Mouse (Mus musculus): ENCODE measurements around the gene 6030458C11Rik.

6030458C11Rik gene

GRCm38 (mm10) chr15:12824197-12824952, at the start of gene 6030458C11Rik, which contains the start of gene Drosha:
TSS of gene 6030458C11Rik (minus strand) at chr15:12824649.
TSS of gene Drosha (plus strand) at chr15:12824815.
- peak; percentile 100 for DNase-seq (ENCODE audit: low spot score)

- DNase-seq (ENCODE audit: low spot score), result no peak
Measured at GRCm38 (mm10) chr15:12867269-12867668, 42.8 kb upstream of the 6030458C11Rik start.

GRCm38 (mm10) chr15:12865595-12866314, 41.3 kb upstream of the 6030458C11Rik start:
- DNase-seq (ENCODE audit: low spot score), result no peak

DNA sequence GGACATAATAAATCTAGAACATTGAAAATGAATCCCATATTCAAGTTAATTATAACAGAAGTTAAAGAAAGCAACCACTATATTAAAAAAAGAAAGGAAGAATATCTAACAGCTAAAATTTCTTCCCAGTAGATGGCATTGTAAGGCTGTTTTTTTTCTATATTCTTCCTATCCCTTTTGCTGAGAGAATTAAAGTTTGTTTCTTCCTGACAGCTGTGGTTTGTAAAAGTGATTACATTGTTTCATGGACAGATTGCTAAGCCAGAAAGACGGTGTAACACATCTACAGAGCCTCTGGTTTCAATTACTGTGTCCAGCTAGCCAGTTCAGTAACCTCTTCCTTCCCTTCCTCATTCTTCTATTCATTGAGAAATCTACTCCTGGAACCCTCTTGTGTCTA, 39.2 kb upstream of the 6030458C11Rik start:
- no peak for DNase-seq (ENCODE audit: low spot score)

GRCm38 (mm10) chr15:12862061-12862460, 37.6 kb upstream of the 6030458C11Rik start:
- no peak for DNase-seq (ENCODE audit: low spot score)

- DNase-seq (ENCODE audit: low spot score), result no peak
Measured at GRCm38 (mm10) chr15:12858645-12859044, 34.2 kb upstream of the 6030458C11Rik start.

DNA sequence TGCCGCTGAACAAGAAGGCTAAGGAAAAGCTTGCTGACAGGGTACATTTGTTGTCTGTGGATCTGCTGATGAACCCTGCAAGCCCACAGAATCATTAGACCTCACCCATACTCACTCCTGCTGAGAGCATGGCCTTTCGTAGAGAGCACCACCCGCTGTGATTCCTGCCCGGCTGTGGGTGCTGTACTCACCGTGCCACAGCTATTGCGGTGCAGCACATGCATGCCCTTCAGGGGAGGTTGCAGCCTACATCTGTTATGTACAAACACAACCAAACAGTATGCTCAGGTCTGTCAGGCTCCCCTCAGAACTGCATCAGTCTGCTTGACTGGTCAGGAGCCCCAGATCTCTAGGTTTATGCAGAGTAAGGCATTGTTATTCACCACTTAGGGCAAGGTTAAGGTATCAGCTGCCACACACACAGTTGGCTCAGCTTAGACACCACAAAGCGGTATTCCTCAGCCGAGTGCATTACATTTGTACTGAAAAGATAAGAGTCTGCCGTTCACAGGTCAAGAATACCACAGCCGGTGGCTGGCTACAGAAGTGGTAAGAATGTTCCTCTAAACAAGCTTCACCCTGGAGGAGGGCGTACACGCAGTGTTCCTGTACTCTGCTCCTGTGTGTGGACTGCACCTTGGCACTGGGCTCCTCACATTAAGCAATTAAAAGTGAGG, 33.5 kb upstream of the 6030458C11Rik start:
- no peak for DNase-seq (ENCODE audit: low spot score)

- DNase-seq (ENCODE audit: low spot score), result no peak
Measured at GRCm38 (mm10) chr15:12856780-12857179, 32.3 kb upstream of the 6030458C11Rik start.

DNA sequence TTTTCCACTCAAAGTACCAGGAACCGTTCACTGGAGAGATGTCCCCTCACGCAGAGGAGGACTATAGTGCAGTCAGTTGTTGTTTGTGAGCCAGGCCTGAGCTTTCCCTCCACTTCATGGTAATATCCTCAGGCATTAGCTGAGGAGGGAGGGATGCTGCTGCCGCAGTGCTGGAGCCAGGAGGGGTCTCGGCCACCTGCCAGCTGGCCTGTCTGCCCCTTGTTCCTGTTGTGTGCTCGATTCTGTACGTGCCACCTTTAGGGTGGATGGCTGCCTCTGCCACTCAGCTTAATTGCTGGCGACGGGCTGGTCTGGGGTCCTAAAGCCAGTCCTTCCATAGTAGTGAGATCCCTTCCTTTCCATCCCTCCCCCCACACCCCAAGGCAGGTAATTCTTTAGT, 29.0 kb upstream of the 6030458C11Rik start:
- DNase-seq (ENCODE audit: low spot score), result no peak

DNA sequence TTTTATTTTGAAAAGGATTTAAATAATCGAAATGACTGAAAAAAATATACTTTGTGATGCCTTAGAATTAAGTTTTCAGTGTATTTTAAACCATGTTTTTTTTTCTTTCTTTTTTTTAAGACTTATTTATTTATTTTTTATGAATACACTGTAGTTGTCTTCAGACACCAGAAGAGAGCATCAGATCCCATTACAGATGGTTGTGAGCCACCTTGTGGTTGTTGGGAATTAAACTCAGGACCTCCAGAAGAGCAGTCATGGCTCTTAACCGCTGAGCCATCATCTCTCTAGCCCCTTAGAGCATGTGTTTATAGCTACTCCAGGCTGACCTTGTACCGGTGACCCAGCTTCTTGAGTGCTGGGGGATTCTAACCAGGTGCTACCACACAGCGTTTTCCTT, 24.9 kb upstream of the 6030458C11Rik start:
- DNase-seq (ENCODE audit: low spot score), result no peak

- DNase-seq (ENCODE audit: low spot score), result no peak
Measured at GRCm38 (mm10) chr15:12848196-12848975, 23.9 kb upstream of the 6030458C11Rik start.

GRCm38 (mm10) chr15:12842833-12843232, 18.4 kb upstream of the 6030458C11Rik start:
- no peak for DNase-seq (ENCODE audit: low spot score)

DNA sequence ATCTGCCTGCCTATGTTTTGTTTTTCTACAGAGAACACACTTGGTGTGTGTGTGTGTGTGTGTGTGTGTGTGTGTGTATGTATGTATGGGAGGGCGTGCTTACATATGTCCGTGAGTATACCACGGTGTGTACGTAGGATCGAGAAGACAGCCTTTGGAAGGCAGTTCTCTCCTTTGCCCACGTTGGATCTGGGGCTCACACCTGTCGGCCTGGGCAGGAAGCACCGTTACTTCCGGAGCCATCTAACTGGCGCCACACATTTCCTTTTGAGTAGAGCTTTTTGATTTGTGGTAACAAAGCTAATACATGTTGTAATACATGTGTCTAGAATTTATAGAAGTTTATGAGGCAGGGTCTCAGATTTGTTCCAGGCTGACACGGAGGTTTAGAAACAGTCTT, 16.3 kb upstream of the 6030458C11Rik start:
- DNase-seq (ENCODE audit: low spot score), result no peak

GRCm38 (mm10) chr15:12834231-12834630, 9.8 kb upstream of the 6030458C11Rik start:
- DNase-seq (ENCODE audit: low spot score), result no peak

DNA sequence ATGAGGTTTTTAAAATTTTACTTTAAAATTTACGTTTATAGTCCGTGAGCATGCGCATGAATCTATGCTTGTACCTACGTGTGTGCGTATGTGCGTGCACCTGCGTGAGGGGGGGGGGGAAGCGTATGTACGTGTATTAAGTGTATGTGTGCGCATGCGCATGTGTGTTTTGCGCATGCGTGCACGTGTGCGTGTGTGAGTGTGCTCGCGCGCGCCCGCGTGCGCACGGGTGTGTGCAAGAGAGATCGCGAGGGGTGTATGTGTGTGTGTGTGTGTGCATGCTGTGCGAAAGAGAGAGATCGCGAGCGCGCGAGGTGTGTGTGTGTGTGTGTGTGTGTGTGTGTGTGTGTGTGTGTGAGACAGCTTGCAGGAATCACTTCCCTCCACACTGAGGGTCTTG, 8.9 kb upstream of the 6030458C11Rik start:
- no peak for DNase-seq (ENCODE audit: low spot score)

DNA sequence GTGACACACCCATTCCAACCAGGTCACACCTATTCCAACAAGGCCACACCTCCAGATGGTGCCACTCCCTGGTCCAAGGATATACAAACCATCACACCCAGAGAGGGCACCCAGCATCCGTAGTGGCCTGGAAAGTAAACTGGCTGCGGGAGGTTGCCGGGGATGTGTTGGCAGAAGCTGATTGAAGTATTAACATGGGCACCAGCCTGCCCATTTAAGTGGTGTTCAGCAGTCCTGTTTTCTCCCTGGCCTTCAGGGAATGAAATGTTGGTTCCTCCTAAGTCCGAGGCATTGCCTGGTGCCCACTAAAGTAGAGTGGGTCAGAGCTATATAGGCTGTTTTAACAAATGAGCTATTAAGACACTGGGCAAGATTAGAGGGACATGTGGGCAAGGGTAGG, 8.2 kb upstream of the 6030458C11Rik start:
- DNase-seq (ENCODE audit: low spot score), result no peak

DNA sequence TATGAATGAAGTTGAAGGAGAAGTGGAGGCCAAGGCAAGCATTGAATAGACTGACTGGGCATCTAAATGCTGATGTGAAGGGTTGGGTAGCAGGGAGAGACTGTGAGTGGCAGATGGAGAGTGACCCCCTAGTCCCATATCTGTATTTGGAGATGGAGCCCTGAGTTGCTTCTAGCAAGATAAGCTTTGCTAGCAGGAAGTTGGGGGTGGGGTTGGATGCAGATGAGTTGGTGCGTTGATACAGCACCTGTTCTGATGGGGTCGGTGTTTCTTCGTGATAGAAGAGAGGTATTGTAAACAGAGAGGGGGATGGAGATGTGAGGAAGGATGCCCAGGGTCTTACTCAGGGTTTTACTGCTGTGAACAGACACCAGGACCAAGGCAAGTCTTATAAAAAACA, 5.4 kb upstream of the 6030458C11Rik start:
- no peak for DNase-seq (ENCODE audit: low spot score)

DNA sequence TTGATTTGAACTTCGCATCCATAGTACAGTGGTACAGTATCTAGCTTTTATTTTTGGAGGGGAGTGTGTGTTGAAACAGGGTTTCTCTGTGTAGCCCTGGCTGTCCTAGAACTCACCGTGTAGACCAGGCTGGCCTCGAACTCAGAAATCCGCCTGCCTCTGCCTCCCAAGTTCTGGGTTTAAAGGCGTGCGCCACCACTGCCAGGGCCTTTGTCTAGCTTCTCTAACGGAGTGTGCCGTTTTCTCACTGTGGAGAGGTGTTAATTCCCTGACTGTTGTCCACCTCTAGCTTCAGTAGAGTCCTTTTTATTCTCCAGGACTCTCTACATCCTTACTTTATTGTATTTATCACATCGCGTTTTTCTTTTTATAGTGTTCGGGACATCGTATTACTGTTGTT, 959 bp upstream of the 6030458C11Rik start:
- DNase-seq (ENCODE audit: low spot score), result no peak

GRCm38 (mm10) chr15:12824965-12825364, 516 bp upstream of the 6030458C11Rik start:
- DNase-seq (ENCODE audit: low spot score), result peak; percentile 32

- no peak for DNase-seq (ENCODE audit: low spot score)
Measured at GRCm38 (mm10) chr15:12823455-12824119, 862 bp downstream of the 6030458C11Rik start.
